Mouse (Mus musculus): ENCODE data around the gene Il25.

Il25 gene

DNA sequence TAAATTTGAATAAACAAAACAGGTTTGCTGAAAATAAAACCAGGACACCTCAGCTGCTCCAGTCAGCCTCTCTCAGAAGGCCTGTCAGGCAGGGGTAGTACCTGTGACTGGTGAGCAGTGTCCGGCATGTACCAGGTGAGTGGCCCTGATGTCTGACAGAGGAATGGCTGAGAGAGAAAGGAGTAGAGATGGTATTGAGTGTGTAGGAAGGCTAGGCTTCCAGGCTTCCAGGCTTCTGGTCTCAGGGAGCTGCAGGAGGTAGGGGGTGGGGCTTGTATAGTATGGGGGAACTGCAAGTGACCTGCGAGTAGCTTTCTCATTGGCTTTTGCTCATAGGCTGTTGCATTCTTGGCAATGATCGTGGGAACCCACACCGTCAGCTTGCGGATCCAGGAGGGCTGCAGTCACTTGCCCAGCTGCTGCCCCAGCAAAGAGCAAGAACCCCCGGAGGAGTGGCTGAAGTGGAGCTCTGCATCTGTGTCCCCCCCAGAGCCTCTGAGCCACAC, at the start of gene Il25:
Il25 (plus strand) TSS at position 51 of the 506 bp plus-strand sequence.
- no peak for DNase-seq

DNA sequence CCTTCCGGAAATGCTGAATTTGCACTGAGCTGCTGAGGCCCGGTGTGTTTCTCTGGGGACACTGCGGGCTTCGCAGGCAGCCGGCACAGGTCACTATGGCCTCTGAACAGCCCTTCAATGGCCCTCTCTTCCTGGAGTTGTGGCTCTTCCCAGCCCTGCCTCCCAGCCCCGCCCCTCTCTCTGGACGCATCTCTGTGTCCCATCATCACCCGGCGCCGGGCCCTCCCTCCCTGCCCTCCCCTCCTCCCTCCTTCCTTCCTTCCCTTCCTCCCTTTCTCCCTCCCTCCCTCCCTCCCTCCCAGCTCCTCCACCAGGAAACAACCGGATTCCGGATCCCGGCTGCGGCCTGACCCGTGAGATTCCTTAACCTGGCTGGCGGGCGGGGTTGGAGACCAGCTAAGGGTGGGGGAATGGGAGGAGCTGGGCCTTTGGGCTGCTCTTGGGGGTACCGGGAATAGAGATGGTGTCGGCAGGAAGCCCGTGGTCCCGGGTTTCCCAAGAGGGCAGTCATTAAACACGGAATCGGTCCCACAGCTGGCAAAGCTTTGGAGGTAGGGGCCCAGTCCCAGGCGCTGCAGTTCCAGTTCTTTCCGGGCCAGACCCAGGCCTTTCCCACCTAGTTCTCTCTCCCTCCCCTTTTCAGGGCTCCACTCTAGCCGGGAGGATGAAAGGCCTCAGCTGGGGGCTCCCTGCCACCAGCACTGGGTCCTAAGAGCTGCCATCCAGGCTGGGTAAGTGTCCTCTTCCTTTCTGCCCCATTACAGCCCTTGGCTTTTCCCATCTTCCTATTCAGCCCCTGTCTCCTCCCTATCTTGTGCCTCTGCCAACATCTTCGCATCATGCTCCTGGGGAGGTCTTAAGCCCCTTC, 49.1 kb upstream of the Il25 start, which contains the start of the genes Bcl2l2 and Gm20521:
Bcl2l2 (plus strand) TSS at position 224 of the 868 bp plus-strand sequence.
Gm20521 (plus strand) TSS at position 288 of the 868 bp plus-strand sequence.
- DNase-seq = peak; percentile 93 to 95

DNA sequence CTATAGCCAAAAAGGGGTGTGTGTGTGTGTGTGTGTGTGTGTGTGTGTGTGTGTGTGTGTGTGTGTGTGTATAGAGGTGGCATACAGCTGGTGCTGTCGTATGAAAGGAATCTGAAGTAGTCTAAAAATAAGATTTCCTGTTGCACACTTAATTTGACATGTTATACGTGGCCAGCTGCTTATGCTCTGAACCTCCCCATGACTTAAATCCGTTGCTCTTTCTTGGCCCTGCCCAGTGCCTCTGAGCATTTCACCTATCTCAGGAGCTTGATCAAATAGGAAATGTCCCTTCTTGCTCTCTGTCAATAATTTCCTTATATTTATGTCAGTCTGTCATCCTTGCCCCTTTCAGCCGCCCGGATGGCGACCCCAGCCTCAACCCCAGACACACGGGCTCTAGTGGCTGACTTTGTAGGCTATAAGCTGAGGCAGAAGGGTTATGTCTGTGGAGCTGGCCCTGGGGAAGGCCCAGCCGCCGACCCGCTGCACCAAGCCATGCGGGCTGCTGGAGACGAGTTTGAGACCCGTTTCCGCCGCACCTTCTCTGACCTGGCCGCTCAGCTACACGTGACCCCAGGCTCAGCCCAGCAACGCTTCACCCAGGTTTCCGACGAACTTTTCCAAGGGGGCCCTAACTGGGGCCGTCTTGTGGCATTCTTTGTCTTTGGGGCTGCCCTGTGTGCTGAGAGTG, 48.3 kb upstream of the Il25 start:
- peak in 1 of 2 experiments; percentile 56 for DNase-seq

DNA sequence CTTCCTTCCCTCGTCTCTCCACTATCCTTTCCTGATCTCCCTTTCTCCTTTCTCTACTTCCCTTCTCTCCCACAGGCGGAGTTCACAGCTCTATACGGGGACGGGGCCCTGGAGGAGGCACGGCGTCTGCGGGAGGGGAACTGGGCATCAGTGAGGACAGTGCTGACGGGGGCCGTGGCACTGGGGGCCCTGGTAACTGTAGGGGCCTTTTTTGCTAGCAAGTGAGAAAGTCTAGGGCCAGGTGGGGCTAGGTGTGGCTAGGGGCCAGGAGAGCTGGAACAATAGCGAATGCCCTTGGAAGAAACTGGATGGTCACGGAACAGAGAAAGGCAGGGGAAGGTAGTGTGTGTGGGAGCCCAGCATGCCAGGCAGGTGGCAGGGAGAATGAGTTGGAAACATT, 47.2 kb upstream of the Il25 start:
- peak in 1 of 2 experiments; percentile 28 for DNase-seq

DNA sequence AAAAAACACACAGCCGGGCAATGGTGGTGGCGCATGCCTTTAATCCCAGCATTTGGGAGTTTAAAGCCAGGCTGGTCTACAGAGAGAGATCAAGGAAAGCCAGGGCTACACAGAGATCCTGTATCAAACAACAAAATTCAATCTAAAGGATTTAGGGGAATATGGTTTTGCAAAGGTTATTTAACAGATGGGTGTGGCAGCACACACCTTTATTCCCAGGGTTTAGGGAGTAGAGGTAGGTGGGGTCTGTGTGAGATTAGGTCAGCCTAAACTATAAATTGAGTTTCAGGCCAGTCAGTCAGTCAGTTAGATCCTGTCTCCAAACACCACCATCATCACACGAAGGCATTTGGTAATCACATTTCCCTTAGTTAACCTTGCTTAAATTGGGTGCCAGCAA, 40.3 kb upstream of the Il25 start, which contains the start of gene Pabpn1:
Pabpn1 (plus strand) TSS at position 301 of the 400 bp plus-strand sequence.
- DNase-seq = no peak

DNA sequence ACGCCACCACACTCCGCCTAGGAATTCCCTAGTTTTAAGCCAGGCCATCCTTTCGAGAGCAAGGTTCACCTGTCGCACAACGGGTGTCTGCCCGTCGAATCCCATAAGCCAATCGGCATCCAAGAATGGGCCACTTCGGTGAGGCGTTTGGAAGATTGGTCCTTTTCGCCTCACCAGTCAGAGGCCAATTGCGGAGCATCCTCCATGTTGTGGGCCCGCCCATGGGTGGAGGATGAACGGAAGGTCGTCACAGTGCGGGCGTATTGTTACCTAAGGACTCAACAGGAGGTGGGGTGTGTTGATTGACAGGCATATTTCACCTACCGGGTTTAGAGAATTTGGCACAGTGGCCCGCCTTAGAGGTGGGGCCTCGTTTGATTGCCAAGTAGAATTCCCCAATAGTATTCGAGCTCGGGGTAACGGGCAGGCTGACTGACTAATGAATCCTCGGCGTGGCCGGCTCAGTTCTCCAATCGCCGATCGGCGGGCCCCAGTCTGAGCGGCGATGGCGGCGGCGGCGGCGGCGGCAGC, 38.8 kb upstream of the Il25 start:
- DNase-seq = peak; percentile 97 to 99

DNA sequence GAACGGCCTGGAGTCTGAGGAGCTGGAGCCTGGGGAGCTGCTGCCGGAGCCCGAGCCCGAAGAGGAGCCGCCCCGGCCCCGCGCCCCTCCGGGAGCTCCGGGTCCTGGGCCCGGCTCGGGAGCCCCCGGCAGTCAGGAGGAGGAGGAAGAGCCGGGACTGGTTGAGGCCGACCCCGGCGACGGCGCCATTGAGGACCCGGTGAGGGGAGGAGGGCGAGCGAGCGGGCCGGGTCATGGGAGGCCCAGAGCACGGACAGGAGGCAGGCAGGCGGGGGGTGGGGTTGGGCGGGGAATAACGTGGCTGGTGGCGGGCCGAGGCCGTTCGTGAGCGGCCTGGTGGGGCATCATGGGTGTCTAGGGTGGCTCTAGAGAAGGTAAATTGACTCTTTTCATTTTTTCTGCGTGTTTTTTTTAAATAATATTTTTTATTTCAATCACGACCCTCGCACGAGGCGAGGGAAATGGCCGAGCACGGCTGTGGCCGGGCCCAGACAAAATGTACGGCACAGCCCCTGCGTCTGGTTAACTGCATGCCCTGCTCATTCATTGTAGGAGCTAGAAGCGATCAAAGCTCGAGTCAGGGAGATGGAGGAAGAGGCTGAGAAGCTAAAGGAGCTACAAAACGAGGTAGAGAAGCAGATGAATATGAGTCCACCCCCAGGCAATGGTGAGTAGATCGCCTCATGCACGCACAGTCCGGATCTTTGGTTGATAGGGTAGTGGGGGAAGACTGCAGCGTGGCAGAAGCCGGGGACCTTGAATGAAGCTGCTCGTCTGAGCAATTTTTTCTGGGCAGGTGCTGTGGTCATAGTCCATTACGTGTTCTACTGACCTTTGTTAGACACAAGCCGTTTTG, 38.0 kb upstream of the Il25 start:
- DNase-seq = peak; percentile 70 to 87

DNA sequence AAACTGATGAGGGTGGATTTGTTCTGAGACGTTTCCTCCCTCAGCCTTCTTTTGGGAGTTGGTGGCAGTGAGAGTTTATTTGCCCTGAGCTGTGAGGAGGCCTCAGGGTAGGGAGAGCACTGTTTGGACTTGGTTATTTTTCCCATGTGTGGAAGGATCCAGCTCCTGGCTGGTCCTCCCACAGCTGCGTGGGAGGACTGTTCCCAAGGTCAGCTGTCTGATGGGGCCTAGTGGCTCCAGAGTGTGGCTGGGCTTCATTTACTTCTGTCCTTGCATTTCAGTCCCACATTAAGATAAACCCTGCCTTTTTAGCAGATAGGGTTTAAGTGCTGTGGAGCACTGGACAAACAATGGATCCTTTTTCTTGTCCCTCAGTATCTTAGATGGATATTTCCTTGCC, 35.0 kb upstream of the Il25 start:
- DNase-seq = no peak

DNA sequence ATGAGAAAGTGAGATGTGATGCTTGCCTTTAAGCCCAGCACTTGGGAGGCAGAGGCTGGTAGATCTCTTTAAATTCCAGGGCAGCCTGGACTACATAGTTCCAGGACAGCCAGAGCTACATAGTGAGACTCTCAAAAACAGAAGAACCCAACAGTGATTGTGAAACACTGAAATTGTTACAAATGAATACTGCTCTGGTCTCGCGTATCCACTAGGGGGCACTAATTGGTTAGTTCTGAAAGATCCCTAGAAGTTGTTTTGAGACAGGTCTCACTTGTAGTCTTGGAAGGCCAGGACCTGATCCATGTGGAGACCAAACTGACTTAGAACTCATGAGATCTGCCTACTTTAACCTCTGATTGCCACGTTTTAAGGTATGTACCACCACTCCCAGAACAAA, 32.1 kb upstream of the Il25 start:
- DNase-seq = peak; percentile 72 to 87

DNA sequence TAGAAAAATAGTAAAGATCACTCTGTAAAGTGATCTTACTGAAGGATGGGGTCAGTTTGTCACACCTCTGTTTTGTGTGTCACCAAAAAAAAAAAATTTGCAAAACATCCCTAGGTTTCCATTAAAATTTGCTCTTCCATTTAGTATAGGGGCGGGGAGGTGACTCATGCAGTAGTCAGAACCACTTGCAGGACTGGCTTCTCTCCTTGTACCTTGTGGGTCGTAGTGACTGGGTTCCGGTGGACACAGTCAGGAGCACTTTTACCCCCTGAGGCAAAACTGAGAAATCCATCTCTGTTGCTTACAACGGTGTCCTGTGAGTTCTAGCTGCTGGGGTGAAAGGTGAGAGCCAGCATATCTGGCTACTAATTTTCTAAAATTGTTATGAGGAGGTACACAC, 28.9 kb upstream of the Il25 start:
- DNase-seq = no peak

DNA sequence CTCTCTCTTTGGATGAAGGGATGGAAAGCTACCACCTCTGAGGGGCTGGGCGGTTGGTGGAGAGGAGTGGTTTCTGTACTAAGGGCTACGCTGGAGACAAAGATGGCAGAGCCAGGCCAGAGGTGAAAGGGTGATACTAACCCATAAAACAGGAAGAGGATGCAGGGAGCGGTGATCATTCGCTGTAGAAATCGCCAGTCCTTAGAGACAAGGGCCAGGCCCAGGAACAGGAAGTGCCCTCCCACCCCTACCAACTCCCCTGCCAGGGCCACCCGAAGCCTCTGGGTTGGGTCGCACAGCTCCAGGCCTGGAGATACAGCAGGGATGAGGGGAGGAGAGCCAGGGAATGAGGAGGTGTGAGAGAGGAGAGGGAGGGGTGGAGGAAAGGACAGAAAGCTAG, 23.8 kb upstream of the Il25 start:
- no peak for DNase-seq

DNA sequence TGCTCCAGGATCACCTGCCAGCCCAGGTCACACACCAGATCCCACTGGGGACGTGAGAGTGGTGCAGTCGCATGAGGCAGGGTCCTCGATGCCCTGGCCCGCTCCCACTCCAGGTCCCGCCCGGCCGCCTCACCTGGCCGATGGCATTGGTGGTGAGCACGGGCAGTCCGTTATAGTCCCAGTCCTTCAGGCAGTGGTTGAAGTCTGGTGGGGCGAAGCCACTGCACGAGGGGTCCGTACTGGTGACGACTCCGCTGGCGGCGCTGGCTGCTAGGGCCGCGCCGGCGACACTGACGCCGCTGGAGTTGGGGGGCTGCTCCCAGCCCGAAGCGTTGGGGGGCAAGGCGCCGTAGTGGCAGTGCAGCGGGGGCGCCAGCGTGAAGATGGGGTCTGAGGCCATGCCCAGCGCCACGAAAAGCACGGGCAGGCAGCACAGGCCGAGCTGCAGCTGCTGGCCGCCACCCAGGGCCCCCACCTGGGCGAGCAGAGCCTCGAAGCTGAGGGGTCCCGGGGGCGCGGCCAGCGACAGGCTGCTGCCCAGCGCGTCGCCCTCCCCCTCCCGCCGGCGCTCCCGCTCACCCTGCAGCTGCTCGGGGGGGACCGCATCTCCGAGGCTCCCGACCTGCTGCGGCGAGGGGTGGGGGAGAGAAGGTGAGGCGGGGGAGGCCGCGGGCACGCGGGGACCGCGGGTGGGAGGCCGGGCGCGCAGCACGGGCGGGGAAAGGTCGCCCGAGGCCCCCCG, 20.2 kb upstream of the Il25 start:
- DNase-seq = no peak

DNA sequence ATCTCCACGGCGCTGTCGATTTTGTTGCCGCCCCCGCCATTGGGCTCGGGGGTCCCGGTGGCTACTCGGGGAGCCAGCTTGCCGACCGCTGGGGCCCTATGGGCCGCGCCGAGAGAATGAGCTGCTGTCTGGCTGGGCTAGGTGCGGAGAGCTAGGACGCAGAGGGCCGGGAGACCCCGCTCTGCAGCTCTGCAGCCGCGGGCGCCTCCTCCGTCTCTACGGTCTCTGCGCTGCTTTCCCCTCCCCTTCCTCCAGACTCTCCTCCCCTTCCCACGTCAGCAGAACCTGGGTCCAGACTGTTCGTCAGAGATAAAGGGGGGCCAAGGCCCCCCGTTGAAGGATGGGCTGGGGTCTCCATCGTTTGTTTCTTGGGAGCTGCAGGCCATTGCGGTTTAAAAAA, 19.6 kb upstream of the Il25 start, which contains the start of gene Slc22a17:
Slc22a17 (minus strand) TSS at position 247 of the 400 bp plus-strand sequence.
- DNase-seq = peak; percentile 74 to 82

DNA sequence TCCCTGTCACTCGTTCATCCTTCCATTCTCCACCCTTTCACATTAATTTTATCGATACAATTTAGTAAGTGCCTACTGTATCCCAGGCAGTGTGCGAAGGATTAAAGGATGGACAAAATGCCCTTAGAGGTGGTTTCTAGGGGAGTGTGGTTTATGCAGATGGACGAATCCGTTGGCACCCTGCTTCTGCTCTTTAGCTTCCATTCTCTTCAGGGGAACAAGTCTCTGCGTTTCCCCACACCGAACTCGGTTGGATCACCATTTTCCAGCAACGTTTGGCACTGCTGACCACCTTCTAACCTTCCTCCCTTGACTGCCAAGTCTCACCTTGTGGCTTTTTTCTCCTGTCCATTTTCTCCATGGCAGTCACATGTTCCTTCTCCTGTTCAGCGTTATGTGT, 19.2 kb upstream of the Il25 start:
- DNase-seq = no peak

DNA sequence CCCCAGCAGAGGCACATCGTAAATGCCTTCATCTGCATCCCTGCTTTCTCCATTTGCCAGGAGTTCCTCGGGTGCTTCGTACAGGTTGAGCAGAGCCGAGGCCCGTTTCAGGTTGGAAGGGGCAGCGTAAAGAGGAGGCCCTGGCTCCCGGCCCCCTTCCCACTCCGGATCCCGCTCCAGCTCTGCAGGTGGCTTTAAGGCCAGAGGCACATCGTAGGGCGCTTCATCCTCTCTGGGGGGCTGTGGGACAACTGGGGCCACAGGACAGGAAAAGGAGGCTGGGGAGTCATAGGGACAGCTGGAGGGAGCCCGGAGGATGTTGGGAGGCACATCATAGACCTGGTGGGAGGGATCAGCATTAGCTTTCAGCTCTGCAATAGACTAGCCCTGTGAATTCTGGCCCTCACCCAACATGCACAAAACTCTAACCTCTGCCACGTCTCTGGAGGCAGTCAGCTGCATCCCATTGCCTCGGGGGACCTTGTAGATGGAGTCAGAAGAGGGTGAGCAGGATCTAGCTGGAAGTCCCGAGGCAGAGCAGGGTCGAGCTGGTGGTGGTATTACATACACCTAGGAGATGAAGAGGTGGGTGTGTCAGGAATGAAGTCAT, 12.3 kb upstream of the Il25 start:
- DNase-seq = no peak

DNA sequence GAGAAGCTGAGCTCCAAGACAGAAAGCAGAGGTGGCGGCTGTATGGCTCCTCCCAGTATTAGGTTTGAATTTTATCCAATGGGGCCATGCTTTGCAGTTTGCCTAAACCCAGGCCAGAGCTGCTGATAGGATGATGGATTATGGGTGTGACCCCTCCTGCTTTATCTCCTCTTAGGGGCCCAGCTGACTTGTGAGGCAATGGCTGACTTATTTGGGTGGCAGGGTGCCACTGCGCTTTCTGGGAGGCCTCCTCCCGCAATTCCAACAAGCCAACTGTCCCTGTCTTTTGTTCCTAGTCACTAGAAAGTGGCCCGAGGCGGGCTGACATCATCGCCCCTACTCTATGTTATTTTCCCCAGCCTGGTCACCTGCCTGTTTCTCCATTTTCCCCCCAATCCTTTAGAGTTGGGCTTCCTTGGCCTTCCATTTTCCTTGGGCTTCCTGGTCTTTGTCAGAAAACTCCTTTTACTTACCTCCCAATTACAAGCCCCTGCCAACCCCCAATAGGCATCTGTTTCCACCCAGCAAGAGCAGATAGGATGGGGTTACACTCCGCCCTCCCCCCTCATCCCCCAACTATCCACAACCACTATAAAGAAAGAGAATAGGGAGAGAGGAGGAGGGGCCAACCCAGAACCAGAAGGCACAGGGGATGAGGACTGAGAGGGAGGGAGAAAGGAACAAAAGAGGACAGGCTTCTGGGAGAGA, 7.7 kb upstream of the Il25 start:
- peak in 1 of 2 experiments; percentile 46 for DNase-seq

DNA sequence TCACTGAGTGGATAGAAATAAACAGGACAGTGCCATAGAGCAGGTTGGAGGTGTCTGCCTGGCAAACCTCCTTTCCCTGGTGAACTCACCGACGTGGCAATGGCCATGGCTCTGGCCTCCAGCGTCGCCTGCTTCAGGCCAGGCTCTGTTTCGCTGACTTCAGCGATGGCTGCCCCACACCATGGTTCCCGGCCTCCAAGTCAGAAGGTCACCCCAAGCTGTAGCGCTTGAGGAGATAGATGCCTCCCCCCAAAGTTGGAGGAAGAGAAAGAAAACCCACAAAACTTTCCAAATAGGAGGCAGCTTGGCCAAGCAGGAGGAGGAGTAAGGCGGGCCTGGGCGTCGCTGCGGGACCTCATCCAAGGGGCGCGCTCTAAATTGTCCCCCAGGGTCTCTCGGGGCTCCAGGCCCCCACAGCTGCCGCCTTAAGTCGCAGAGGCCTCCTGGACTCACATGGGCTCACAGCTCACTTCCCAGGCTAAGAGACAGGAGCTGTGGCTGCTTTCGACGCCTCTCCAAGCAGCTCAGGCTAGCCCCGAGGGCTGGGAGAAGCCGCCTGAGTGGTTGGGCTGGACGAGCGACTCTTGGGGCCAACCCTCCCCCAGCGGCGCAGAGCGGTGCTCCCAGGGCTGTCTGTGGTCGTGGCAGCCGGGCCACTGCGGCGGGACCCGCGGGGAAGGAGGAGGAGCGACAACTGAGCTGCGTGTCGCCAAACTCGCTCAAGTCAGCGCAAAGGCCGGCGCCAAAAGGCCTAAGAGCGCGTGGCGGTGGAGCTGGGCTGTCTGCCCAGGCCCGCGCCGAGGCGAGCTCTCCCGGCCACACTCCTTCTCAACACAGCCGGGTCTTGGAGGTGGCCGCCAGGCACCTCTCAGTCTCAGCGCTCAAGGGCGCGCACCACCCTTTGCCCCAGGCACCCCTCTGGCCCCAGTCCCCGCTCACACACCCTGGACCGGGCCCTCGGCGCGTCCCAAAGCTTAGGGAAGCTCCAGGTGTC, 6.8 kb upstream of the Il25 start, which contains the start of gene Efs:
Efs (minus strand) TSS at position 778 of the 994 bp plus-strand sequence.
- peak; percentile 63 to 75 for DNase-seq

DNA sequence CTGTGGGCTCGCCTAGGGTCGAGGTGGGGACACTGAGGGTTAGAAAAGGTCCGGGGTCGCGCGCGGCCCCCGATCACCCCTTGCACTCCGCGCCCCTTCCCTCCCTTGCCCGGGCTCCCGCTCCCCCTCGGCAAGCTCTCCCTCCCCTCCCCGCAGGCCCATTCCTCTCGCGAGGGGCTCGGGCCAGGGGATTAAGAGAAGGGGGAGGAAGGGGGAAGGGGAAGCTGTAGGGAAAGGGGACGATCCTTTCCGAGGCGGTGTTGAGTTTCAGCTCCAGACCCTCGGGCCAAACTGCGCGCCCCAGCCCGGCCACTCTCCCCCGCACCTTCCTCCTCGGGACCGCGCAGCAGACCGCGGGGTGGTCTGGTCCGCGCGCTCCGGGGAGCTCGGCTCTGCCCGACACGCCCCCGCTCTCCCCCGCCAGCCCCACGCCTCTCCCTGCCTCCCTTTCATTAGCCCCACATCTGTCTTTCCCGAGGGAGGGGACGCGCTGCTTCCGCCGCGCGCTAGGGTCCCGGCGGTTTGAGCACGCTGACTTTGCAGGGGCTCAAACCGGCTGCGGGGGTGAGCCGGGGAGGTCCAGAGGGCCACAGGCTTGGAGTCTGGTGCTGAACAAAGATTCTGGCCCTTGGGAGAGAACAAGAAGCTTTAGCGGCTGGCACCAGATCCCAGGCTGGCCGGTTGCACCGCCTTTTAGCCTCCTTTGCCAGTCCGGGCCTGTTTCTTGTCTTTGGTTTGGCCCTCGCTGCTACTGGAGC, 5.9 kb upstream of the Il25 start:
- DNase-seq = peak; percentile 24 to 52
